Mouse (Mus musculus) kidney, postnatal 14 days (tissue): ENCODE measurements at regions not wholly inside any gene's neighbourhood (a gene's known extent, or its start where the extent isn't known, plus 50 kb on each side); places are given as distances from the start of the nearest gene placed in this dataset.

ENCODE experiments used
- DNase-seq: peaks from one replicate; pipeline ENCODE4 v3.0.0; 2022; ENCODE audit warnings: mixed read lengths

DNA sequence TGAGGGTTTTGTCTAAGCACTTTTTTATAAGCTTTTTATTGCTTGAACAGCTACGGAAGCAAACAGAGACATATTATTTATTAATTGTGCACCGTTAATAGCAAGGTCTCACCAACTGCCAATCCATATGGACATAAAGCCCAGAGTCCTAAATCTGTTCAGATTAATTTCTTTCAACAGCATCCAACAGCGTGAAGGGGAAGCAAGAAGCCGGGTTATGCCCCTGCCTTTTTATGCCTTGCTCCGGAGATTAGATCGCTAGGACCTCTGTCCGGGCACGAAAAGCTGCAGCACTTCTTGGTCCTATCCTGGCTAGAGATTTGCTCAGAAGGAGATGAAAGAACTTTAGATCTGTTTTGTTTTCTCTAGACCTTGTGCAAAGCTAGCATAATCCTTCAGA is 289.6 kb upstream of the Epha7 start:
- DNase-seq, result no peak

DNA sequence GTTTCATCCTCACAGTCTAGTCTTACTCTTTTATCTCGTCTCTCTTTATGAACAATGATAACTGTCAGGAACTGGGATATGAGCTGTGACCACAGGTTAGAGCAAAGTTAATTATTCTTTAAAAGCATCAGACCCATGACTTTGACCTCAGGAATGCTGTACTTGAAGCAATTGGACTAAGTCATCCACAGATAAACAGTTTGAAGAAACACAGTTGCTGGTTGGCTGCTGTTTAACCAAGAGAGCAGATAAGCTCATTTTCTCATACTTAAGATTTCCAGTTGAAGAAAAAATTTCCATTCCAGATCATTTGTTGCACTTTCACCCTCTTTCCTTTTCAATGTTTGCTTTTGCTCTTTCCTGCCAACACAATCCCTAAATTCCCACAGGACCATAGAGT is 270.7 kb upstream of the Epha7 start:
- peak; percentile 55 for DNase-seq

DNA sequence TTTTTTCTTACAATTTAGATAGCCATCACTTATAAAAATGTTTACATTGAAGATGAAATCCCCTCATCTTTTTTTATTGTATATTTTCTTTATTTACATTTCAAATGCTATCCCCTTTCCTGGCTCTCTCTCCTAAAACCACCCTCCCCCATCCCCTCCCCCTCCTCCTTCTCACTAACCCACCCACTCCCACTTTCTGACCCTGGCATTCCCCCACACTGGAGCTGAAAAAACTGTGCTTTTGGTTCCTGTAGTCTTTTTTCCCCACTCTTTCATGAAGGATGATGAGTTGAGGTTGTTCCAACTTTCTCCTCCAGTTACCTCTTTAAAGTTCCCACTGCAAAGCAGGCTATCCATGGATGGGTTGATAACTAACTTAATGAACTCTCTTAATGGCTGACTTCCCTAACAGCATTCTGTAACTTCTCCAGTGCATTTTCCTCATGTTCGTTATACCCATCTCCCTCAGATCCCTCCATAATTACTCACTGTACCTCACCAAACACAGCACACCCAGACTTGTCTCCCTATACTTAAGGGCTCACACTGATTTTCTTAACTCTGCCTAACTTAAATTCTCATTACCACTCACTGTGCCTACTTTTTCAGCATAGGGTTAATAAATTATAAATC is 270.1 kb upstream of the Epha7 start:
- DNase-seq, result peak; percentile 6

DNA sequence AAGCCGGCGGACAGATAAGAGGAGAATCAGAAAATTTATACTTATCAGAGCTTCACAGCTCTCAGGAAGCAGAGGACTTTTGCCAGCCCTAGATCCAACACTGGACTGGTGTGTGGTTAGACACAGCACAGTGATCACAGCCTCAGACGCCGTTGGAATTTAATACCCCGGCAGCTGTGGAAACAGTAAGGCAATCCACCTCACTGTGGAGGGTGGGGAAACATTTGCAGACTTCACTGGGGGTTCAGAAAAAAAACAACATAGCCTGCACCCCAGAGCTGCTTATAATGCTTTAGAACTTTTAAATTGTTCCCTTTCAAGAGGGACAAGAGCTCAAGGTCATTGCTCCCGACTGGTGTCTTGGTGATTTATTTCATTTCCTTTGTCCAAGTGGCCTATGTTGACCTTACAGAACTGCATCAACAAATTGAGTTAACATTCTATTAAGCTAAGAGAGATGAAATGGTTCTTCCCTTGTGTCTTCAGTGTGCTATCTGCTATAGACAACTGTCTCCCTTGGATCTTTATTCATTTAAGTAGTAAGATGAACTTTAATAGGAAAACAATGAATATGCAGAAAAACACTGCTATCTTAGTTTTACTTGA is 264.6 kb upstream of the Epha7 start:
- peak; percentile 53 for DNase-seq

DNA sequence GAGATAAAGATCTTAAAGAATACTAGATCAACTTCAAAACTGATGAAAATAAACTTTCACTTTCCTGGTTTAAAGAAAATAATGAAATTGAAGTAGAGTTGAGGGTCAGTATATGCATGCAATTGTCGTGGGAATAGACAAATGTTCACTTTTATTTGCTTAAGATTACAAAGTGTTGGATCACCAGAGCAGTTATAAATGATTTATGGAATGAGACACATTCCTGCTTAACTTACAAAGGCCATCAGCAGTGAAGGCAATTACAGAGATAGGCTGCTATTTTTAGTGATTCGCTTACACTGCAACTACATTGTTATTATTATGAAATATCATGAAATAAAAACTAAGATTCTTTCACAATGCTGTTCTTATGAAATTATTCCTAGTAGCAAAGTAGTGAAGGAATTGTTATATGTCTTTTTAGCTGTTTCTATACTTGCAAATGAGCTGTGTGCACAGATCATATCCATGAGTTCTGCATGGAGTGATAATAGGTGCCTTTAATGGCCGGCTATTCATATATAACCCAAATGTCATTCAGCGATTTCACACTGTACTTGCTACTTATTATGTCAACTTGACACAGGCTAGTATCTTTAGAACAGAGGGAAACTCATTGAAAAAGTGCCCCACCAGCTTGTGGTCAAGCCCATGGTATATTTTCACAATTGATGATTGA is 241.7 kb upstream of the Epha7 start:
- no peak for DNase-seq

DNA sequence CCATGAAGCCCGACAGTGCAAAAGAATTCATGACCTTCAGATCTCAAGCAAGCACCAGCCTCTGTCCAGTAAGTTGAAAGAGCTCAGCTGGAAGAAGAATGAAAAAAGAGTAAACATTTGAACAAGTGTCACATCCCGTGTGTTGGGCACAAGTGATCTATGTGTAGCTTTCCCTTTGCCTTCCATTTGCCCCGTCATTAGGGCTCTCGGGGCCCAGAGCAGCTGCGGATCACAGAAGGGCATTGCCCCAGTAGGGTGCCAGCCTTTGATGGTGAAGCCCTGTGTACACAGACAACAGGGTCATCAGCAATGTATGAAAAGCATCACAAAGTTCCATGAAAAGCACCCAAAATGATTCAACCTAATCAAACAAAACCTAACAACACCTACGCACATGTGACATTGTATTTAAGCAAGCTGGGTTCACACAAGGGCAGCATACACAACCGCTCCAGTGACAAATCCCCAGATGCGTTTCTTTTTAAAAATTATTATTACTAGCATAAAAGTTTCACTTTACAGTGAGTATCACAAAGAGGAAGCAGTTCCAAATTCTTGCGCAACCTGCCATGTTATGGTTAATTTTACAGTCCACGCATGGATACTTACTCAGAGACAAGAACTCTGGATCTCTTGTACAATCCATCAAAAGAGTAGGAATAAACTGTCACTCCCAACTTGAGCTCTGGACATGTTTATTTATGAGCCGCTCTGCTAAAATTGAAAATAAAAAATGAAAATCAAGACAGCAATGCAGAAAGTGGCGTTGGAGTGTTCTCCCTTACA is 224.0 kb upstream of the Epha7 start:
- peak; percentile 24 for DNase-seq
